Mouse (Mus musculus): ENCODE measurements around the gene Mpp2. TPM values are rescaled to one million over a fixed set of nuclear protein-coding genes. Genes with fewer than 3 reads are reported as not detected.
A peak's percentile ranks its signal among the peaks of the same experiment; 100 is the strongest.

Gene Mpp2
- total RNA-seq, 2 experiments from 2014 or later: 1.2 TPM

- no peak for DNase-seq
- TF ChIP-seq CTCF (IDR thresholded peaks at IDR 0.05): peak; percentile 12; the same call in 1 of the 2 replicates
- H3K27ac ChIP-seq: peak overlapping the region; percentile 93
- intact Hi-C loops (cut with DNase I): no loop called here
- H3K4me3 ChIP-seq: peak overlapping the region; percentile 78
Measured at GRCm38 (mm10) chr11:102027361-102028017, 60.8 kb downstream of the Mpp2 start.

GRCm38 (mm10) chr11:102026694-102027360 lies 61.5 kb downstream of the Mpp2 start:
- DNase-seq: peak; percentile 89
- Histone ChIP-seq H3K4me3 (peak overlapping the region; percentile 78), H3K27ac (peak overlapping the region; percentile 93)
- intact Hi-C loops (cut with DNase I): no loop called here
- TF ChIP-seq CTCF (IDR thresholded peaks at IDR 0.05): no peak

- H3K27ac ChIP-seq: peak overlapping the region; percentile 93
- H3K4me3 ChIP-seq: peak overlapping the region; percentile 78
- intact Hi-C loops (cut with DNase I): no loop called here
- DNase-seq: peak; percentile 39
- TF ChIP-seq CTCF (IDR thresholded peaks at IDR 0.05): no peak
Measured at GRCm38 (mm10) chr11:102025991-102026660, 62.2 kb downstream of the Mpp2 start.

- DNase-seq: peak; percentile 49
- intact Hi-C loops (cut with DNase I): no loop called here
- TF ChIP-seq CTCF (IDR thresholded peaks at IDR 0.05): no peak
- Histone ChIP-seq H3K27ac (peak overlapping the region; percentile 93), H3K4me3 (peak overlapping the region; percentile 78)
Measured at GRCm38 (mm10) chr11:102025354-102025753, 63.0 kb downstream of the Mpp2 start.

- intact Hi-C loops (cut with DNase I): no loop called here
- H3K27ac ChIP-seq: peak overlapping the region; percentile 93
- H3K4me3 ChIP-seq: peak overlapping the region; percentile 78
- no peak for TF ChIP-seq CTCF (IDR thresholded peaks at IDR 0.05)
- no peak for DNase-seq
Measured at GRCm38 (mm10) chr11:102024875-102025274, 63.4 kb downstream of the Mpp2 start.

- Histone ChIP-seq H3K27ac (peak overlapping the region; percentile 93), H3K4me3 (peak overlapping the region; percentile 56)
- no peak for TF ChIP-seq CTCF (IDR thresholded peaks at IDR 0.05)
- DNase-seq: peak; percentile 86
- intact Hi-C loops (cut with DNase I): no loop called here
Measured at GRCm38 (mm10) chr11:102024084-102024758, 64.1 kb downstream of the Mpp2 start.

GRCm38 (mm10) chr11:102023406-102023805 lies 64.9 kb downstream of the Mpp2 start:
- Histone ChIP-seq H3K4me3 (peak overlapping the region; percentile 56), H3K27ac (peak overlapping the region; percentile 93)
- DNase-seq: peak; percentile 38
- TF ChIP-seq CTCF (IDR thresholded peaks at IDR 0.05): no peak
- intact Hi-C loops (cut with DNase I): no loop called here

GRCm38 (mm10) chr11:102021196-102021595 lies 67.1 kb downstream of the Mpp2 start:
- Histone ChIP-seq H3K4me3 (no peak overlapping the region), H3K27ac (peak overlapping the region; percentile 76)
- no peak for TF ChIP-seq CTCF (IDR thresholded peaks at IDR 0.05)
- intact Hi-C loops (cut with DNase I): no loop called here
- no peak for DNase-seq

- no peak for TF ChIP-seq CTCF (IDR thresholded peaks at IDR 0.05)
- no peak for DNase-seq
- no peak overlapping the region for H3K27ac ChIP-seq
- H3K4me3 ChIP-seq: no peak overlapping the region
- intact Hi-C loops (cut with DNase I): no loop called here
Measured at GRCm38 (mm10) chr11:102019736-102020135, 68.6 kb downstream of the Mpp2 start.

- Histone ChIP-seq H3K27ac (peak overlapping the region; percentile 88), H3K4me3 (peak overlapping the region; percentile 39)
- TF ChIP-seq CTCF (IDR thresholded peaks at IDR 0.05): no peak
- intact Hi-C loops (cut with DNase I): no loop called here
- peak; percentile 75 for DNase-seq
Measured at GRCm38 (mm10) chr11:102016136-102016535, 72.2 kb downstream of the Mpp2 start.

GRCm38 (mm10) chr11:102015472-102015871 lies 72.8 kb downstream of the Mpp2 start:
- no peak for DNase-seq
- intact Hi-C loops (cut with DNase I): no loop called here
- peak overlapping the region; percentile 39; the same call in 1 of the 2 replicates for H3K4me3 ChIP-seq
- no peak for TF ChIP-seq CTCF (IDR thresholded peaks at IDR 0.05)
- peak overlapping the region; percentile 88 for H3K27ac ChIP-seq

- peak; percentile 56 for DNase-seq
- Histone ChIP-seq H3K4me3 (no peak overlapping the region), H3K27ac (no peak overlapping the region)
- intact Hi-C loops (cut with DNase I): loop anchor here (1.0 kb wide), 1 partner anchor 11 kb away; no protein-coding TSS in a partner anchor
- no peak for TF ChIP-seq CTCF (IDR thresholded peaks at IDR 0.05)
Measured at GRCm38 (mm10) chr11:102013201-102013600, 75.1 kb downstream of the Mpp2 start.

Measured in gastrocnemius, adult 2 months (tissue).